Mouse (Mus musculus) liver, embryonic 13.5 days (tissue): ENCODE results near the gene Glis2. TPM values are rescaled to one million over a fixed set of nuclear protein-coding genes. Genes with fewer than 3 reads are reported as not detected.
A peak's percentile ranks its signal among the peaks of the same experiment; 100 is the strongest.

Experiments
- ATAC-seq: fragments of 200-750 bp; cut with Nextera tagmentation; 2 replicates; pipeline ENCODE4 v1.8.0; 2017; ENCODE audit warnings: low read depth, mild to moderate bottlenecking, moderate number of reproducible peaks, moderate library complexity
- DNase-seq: peaks from one replicate; pipeline ENCODE4 v3.0.0; 2022
- H3K27ac ChIP-seq: fragments of 300-500 bp; sonication (generic); 2 replicates; pipeline ENCODE4 v1.5.1; 2015; ENCODE audit warnings: moderate library complexity, mild to moderate bottlenecking, inconsistent platforms
- H3K27me3 ChIP-seq: fragments of 300-500 bp; sonication (generic); 2 replicates; pipeline ENCODE4 v1.6.1; 2015; ENCODE audit warnings: mild to moderate bottlenecking, inconsistent platforms
- H3K36me3 ChIP-seq: fragments of 300-500 bp; sonication (generic); 2 replicates; pipeline ENCODE4 v1.6.1; 2015; ENCODE audit warnings: mild to moderate bottlenecking, inconsistent platforms
- H3K4me1 ChIP-seq: fragments of 300-500 bp; sonication (generic); replicated peaks from 2 replicates; pipeline ENCODE4 v1.6.1; 2015; ENCODE audit warnings: inconsistent platforms
- H3K4me2 ChIP-seq: fragments of 300-500 bp; sonication (generic); 2 replicates; pipeline ENCODE4 v1.6.1; 2015; ENCODE audit warnings: inconsistent platforms, mild to moderate bottlenecking, moderate library complexity
- H3K4me3 ChIP-seq: fragments of 300-500 bp; sonication (generic); replicated peaks from 2 replicates; pipeline ENCODE4 v1.5.1; 2015; ENCODE audit warnings: mild to moderate bottlenecking, inconsistent platforms
- H3K9ac ChIP-seq: fragments of 300-500 bp; sonication (generic); 2 replicates; pipeline ENCODE4 v1.6.1; 2015; ENCODE audit warnings: mild to moderate bottlenecking, inconsistent platforms
- H3K9me3 ChIP-seq: fragments of 300-500 bp; sonication (generic); replicated peaks from 2 replicates; pipeline ENCODE4 v1.6.1; 2016; ENCODE audit warnings: inconsistent platforms
- WGBS: fragments of 180-500 bp; shearing (Covaris S2); methylation state at CpG from one replicate; pipeline ENCODE4 v1.1.7; 2015; ENCODE audit not compliant: insufficient replicate concordance; 5-methylcytosine and 5-hydroxymethylcytosine counted together
- polyA plus RNA-seq: library from polyadenylated mRNA; unstranded; fragments of >200 nt; fragmentation: Nextera tagmentation; extraction: Ambion mirVana; gene quantifications from 2 replicates; pipeline ENCODE4 v1.2.1, GENCODE M21; 2015

Gene Glis2
- polyA plus RNA-seq, 1 experiment from 2014 or later, result 2.4 TPM

- Histone ChIP-seq H3K36me3 (0 out of 2 replicates have a peak, but pooled peaks cover 5% of the 10 kb centered on the region), H3K4me2 (peak overlapping the region; percentile 99), H3K27ac (peak overlapping the region; percentile 92), H3K9ac (peak overlapping the region; percentile 85), H3K4me1 (peaks cover 70% of the 10 kb centered on the region), H3K4me3 (peak overlapping the region; percentile 77), H3K27me3 (0 out of 2 replicates have a peak, but pooled peaks cover 2% of the 10 kb centered on the region), H3K9me3 (no peaks in the 10 kb centered on the region)
- DNase-seq (peak; percentile 70), ATAC-seq (peak; percentile 60)
- under 1% methylated on average over 19 of the region's 19 CpGs for WGBS
These were observed 36.6 kb upstream of the Glis2 start for GRCm38 (mm10) chr16:4557949-4558348.

GRCm38 (mm10) chr16:4558384-4558979 lies 36.0 kb upstream of the Glis2 start:
- DNase-seq, result peak; percentile 88
- H3K4me1 ChIP-seq, result peaks cover 65% of the 10 kb centered on the region
- peak; percentile 85 for ATAC-seq

GRCm38 (mm10) chr16:4558980-4559631 lies 35.4 kb upstream of the Glis2 start:
- Histone ChIP-seq H3K27ac (peak overlapping the region; percentile 92), H3K36me3 (0 out of 2 replicates have a peak, but pooled peaks cover 5% of the 10 kb centered on the region), H3K4me2 (peak overlapping the region; percentile 99), H3K9ac (peak overlapping the region; percentile 85), H3K27me3 (0 out of 2 replicates have a peak, but pooled peaks cover 2% of the 10 kb centered on the region), H3K9me3 (no peaks in the 10 kb centered on the region), H3K4me3 (peak overlapping the region; percentile 77), H3K4me1 (peaks cover 58% of the 10 kb centered on the region)
- ATAC-seq (peak; percentile 5), DNase-seq (peak; percentile 50)
- under 1% methylated on average over 41 of the region's 43 CpGs for WGBS

More at GRCm38 (mm10) chr16:4558384-4558979, 36.0 kb upstream of the Glis2 start:
- Histone ChIP-seq H3K4me3 (peak overlapping the region; percentile 77), H3K36me3 (0 out of 2 replicates have a peak, but pooled peaks cover 5% of the 10 kb centered on the region), H3K27ac (peak overlapping the region; percentile 92), H3K27me3 (0 out of 2 replicates have a peak, but pooled peaks cover 2% of the 10 kb centered on the region), H3K9me3 (no peaks in the 10 kb centered on the region), H3K4me2 (peak overlapping the region; percentile 99), H3K9ac (peak overlapping the region; percentile 85)
- WGBS, result under 1% methylated on average over 38 of the region's 38 CpGs

- H3K4me3 ChIP-seq, result peak within 1 kb of the TSS; percentile 77
- H3K27ac ChIP-seq, result peak within 1 kb of the TSS; percentile 92
- no peaks in the 10 kb centered on the region for H3K9me3 ChIP-seq
- H3K27me3 ChIP-seq, result 0 out of 2 replicates have a peak, but pooled peaks cover 4% of the 10 kb centered on the region
- peak; percentile 79 for DNase-seq
- peak within 1 kb of the TSS; percentile 85 for H3K9ac ChIP-seq
- peaks cover 52% of the 10 kb centered on the region for H3K4me1 ChIP-seq
- H3K36me3 ChIP-seq, result 0 out of 2 replicates have a peak, but pooled peaks cover 5% of the 10 kb centered on the region
- H3K4me2 ChIP-seq, result peak within 1 kb of the TSS; percentile 99
- peak; percentile 16 for ATAC-seq
- WGBS, result 0% methylated on average over 16 of the region's 17 CpGs
These were observed 34.8 kb upstream of the Glis2 start, which contains the start of gene Tfap4 for GRCm38 (mm10) chr16:4559715-4560144. Gene Tfap4 (minus strand): TSS chr16:4559854.

- 1% methylated on average over 43 of the region's 43 CpGs for WGBS
- Histone ChIP-seq H3K27ac (peak overlapping the region; percentile 92), H3K4me3 (peak overlapping the region; percentile 77), H3K9ac (peak overlapping the region; percentile 85), H3K9me3 (no peaks in the 10 kb centered on the region), H3K4me1 (peaks cover 46% of the 10 kb centered on the region), H3K36me3 (0 out of 2 replicates have a peak, but pooled peaks cover 5% of the 10 kb centered on the region), H3K4me2 (peak overlapping the region; percentile 99), H3K27me3 (0 out of 2 replicates have a peak, but pooled peaks cover 4% of the 10 kb centered on the region)
- ATAC-seq, result peak; percentile 41
- DNase-seq, result peak; percentile 59
These were observed 34.2 kb upstream of the Glis2 start for GRCm38 (mm10) chr16:4560145-4560952.

GRCm38 (mm10) chr16:4567912-4568311 lies 26.6 kb upstream of the Glis2 start:
- 23% methylated on average over 4 of the region's 4 CpGs for WGBS
- Histone ChIP-seq H3K27ac (no peak overlapping the region), H3K9me3 (no peaks in the 10 kb centered on the region), H3K4me3 (no peak overlapping the region), H3K4me2 (no peak overlapping the region), H3K27me3 (0 out of 2 replicates have a peak, but pooled peaks cover 7% of the 10 kb centered on the region), H3K4me1 (peaks cover 7% of the 10 kb centered on the region), H3K9ac (no peak overlapping the region), H3K36me3 (no peaks in the 10 kb centered on the region)
- peak; percentile 67 for DNase-seq
- ATAC-seq, result peak; percentile 45; the same call in 1 of the 2 replicates

- no peak for ATAC-seq
- DNase-seq, result no peak
- Histone ChIP-seq H3K27me3 (0 out of 2 replicates have a peak, but pooled peaks cover 5% of the 10 kb centered on the region), H3K4me3 (no peak overlapping the region), H3K9me3 (no peaks in the 10 kb centered on the region), H3K4me1 (peaks cover 7% of the 10 kb centered on the region), H3K27ac (no peak overlapping the region), H3K9ac (no peak overlapping the region), H3K36me3 (no peaks in the 10 kb centered on the region), H3K4me2 (no peak overlapping the region)
- 68% methylated on average over 4 of the region's 4 CpGs for WGBS
These were observed 23.8 kb upstream of the Glis2 start for GRCm38 (mm10) chr16:4570737-4571136.

- H3K36me3 ChIP-seq, result no peaks in the 10 kb centered on the region
- ATAC-seq, result no peak
- 0 out of 2 replicates have a peak, but pooled peaks cover 5% of the 10 kb centered on the region for H3K27me3 ChIP-seq
- no peak overlapping the region for H3K27ac ChIP-seq
- H3K4me3 ChIP-seq, result no peak overlapping the region
- no peaks in the 10 kb centered on the region for H3K9me3 ChIP-seq
- H3K4me1 ChIP-seq, result 0 out of 2 replicates have a peak, but pooled peaks cover 4% of the 10 kb centered on the region
- DNase-seq, result no peak
- H3K9ac ChIP-seq, result no peak overlapping the region
- no peak overlapping the region for H3K4me2 ChIP-seq
- WGBS, result 64% methylated on average over 2 of the region's 2 CpGs
These were observed 18.5 kb upstream of the Glis2 start for GRCm38 (mm10) chr16:4576038-4576437.

- ATAC-seq (no peak), DNase-seq (no peak)
- H3K36me3 ChIP-seq, result no peaks in the 10 kb centered on the region
- no peak overlapping the region for H3K4me3 ChIP-seq
- 35% methylated on average over 2 of the region's 2 CpGs for WGBS
- no peak overlapping the region for H3K9ac ChIP-seq
- H3K27me3 ChIP-seq, result 0 out of 2 replicates have a peak, but pooled peaks cover 5% of the 10 kb centered on the region
- H3K4me1 ChIP-seq, result 0 out of 2 replicates have a peak, but pooled peaks cover 4% of the 10 kb centered on the region
- H3K9me3 ChIP-seq, result no peaks in the 10 kb centered on the region
- H3K4me2 ChIP-seq, result no peak overlapping the region
- H3K27ac ChIP-seq, result no peak overlapping the region
These were observed 17.6 kb upstream of the Glis2 start for GRCm38 (mm10) chr16:4576873-4577272.

GRCm38 (mm10) chr16:4578630-4579029 lies 15.9 kb upstream of the Glis2 start:
- DNase-seq (no peak), ATAC-seq (no peak)
- peaks cover 10% of the 10 kb centered on the region for H3K4me1 ChIP-seq
- H3K36me3 ChIP-seq, result no peaks in the 10 kb centered on the region
- no peak overlapping the region for H3K4me3 ChIP-seq
- H3K4me2 ChIP-seq, result no peak overlapping the region
- no peaks in the 10 kb centered on the region for H3K9me3 ChIP-seq
- H3K27ac ChIP-seq, result no peak overlapping the region
- no peak overlapping the region for H3K9ac ChIP-seq
- H3K27me3 ChIP-seq, result no peaks in the 10 kb centered on the region
- WGBS, result 23% methylated on average over 7 of the region's 7 CpGs
